Mouse (Mus musculus) gonadal fat pad, adult 2 months (tissue): ENCODE measurements around the gene Hdac8. TPM values are rescaled to one million over a fixed set of nuclear protein-coding genes. Genes with fewer than 3 reads are reported as not detected.

ENCODE experiments used
- DNase-seq: peaks from one replicate; pipeline ENCODE4 v3.0.0-alpha.2; 2012; ENCODE audit warnings: low read depth
- polyA plus RNA-seq: library from polyadenylated mRNA; depleted of rRNA; stranded (reverse); fragments of >200 nt; gene quantifications from 2 replicates; pipeline ENCODE4 v1.2.3, GENCODE M21; 2012; rRNA removed

Hdac8 gene
- polyA plus RNA-seq = 4.5 and 5.4 TPM in 2 replicates

- no peak for DNase-seq
Measured at GRCm38 (mm10) chrX:102504644-102505481, at the start of gene Hdac8. Gene Hdac8 (minus strand): TSS chrX:102505359.

GRCm38 (mm10) chrX:102509205-102509604, 4.0 kb upstream of the Hdac8 start:
- no peak for DNase-seq

GRCm38 (mm10) chrX:102504179-102504578, 980 bp downstream of the Hdac8 start:
- DNase-seq = no peak

- DNase-seq = no peak
Measured at GRCm38 (mm10) chrX:102493992-102494730, 11.0 kb downstream of the Hdac8 start.

- no peak for DNase-seq
Measured at GRCm38 (mm10) chrX:102485575-102485974, 19.6 kb downstream of the Hdac8 start.

- DNase-seq = no peak
Measured at GRCm38 (mm10) chrX:102479665-102480064, 25.5 kb downstream of the Hdac8 start.

GRCm38 (mm10) chrX:102478965-102479364, 26.2 kb downstream of the Hdac8 start:
- DNase-seq = no peak

GRCm38 (mm10) chrX:102478481-102478880, 26.7 kb downstream of the Hdac8 start:
- DNase-seq = no peak

- no peak for DNase-seq
Measured at GRCm38 (mm10) chrX:102476784-102477183, 28.4 kb downstream of the Hdac8 start.

- no peak for DNase-seq
Measured at GRCm38 (mm10) chrX:102475555-102475954, 29.6 kb downstream of the Hdac8 start.

- no peak for DNase-seq
Measured at GRCm38 (mm10) chrX:102418343-102419127, 86.6 kb downstream of the Hdac8 start.

- no peak for DNase-seq
Measured at GRCm38 (mm10) chrX:102416972-102417371, 88.2 kb downstream of the Hdac8 start.

- no peak for DNase-seq
Measured at GRCm38 (mm10) chrX:102416386-102416785, 88.8 kb downstream of the Hdac8 start.

- no peak for DNase-seq
Measured at GRCm38 (mm10) chrX:102384765-102385164, 120.4 kb downstream of the Hdac8 start.

- DNase-seq = no peak
Measured at GRCm38 (mm10) chrX:102383151-102383550, 122.0 kb downstream of the Hdac8 start.

- no peak for DNase-seq
Measured at GRCm38 (mm10) chrX:102366510-102366909, 138.6 kb downstream of the Hdac8 start.

GRCm38 (mm10) chrX:102362244-102362643, 142.9 kb downstream of the Hdac8 start:
- DNase-seq = no peak

GRCm38 (mm10) chrX:102353412-102353811, 151.7 kb downstream of the Hdac8 start:
- no peak for DNase-seq

- no peak for DNase-seq
Measured at GRCm38 (mm10) chrX:102349843-102350731, 155.1 kb downstream of the Hdac8 start.

- no peak for DNase-seq
Measured at GRCm38 (mm10) chrX:102348886-102349486, 156.2 kb downstream of the Hdac8 start.

- DNase-seq = no peak
Measured at GRCm38 (mm10) chrX:102341688-102342087, 163.5 kb downstream of the Hdac8 start.
